Mouse (Mus musculus): ENCODE results near the gene Dvl1. TPM values are rescaled to one million over a fixed set of nuclear protein-coding genes. Genes with fewer than 3 reads are reported as not detected.

Dvl1 gene
- polyA plus RNA-seq, 1 experiment, result 38.5 TPM

DNA sequence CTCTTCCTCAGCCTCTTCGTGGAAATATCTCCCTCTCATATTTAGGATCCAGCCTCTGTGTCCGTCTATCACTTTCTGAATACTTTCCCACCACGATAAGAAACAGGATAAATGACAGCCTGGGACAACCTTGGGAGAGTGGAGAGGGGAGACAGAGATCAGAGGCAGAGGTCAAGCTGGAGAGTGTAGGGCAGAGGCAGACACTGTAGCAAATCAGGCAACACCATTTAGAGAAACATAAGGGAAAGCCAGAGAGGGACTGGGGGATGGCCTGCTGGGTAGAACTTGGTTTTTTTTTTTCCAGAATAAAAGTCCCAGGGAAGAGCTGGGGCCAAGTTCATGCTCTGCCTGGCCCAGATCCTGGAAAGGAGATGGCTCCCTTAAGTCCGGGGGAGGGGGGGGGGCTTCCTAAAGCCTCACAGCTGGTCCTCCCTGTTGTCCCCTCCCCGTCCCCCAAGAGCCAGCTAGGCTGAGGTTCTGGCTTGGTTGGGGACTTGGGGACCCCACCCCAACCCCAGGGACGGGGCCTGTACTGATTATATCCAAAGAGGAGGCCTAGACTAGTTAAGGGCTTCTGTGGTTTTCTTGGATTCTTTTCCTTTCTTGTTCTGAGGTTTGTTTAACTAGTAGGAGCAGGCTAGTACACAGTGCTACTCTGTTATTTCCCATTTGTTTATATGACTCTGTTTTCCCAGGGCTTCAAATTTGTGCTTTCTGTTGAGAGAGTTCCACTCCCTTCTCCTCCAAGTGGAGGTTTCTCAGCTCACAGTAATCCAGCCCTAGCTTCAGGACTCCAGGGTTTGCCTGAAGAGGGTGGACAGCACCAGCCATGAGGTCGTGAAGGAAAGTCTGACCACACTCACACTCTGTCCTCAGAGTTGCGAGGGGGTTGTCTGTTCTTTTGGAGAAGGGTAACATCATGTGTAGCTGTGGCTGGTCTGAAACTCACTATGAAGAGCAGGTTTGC lies 8.7 kb upstream of the Dvl1 start:
- TF ChIP-seq POLR2A (IDR thresholded peaks at IDR 0.05; ENCODE audit: low read depth, low read length) (peak; percentile 46), CTCF (IDR thresholded peaks at IDR 0.05; ENCODE audit: borderline replicate concordance, insufficient read depth, low read length) (no peak)
- Histone ChIP-seq H3K4me3 (ENCODE audit: insufficient read depth, low read length) (no peak overlapping the region), H3K4me1 (ENCODE audit: control insufficient read depth, insufficient read depth, low read length) (peaks cover 10% of the 10 kb centered on the region)

DNA sequence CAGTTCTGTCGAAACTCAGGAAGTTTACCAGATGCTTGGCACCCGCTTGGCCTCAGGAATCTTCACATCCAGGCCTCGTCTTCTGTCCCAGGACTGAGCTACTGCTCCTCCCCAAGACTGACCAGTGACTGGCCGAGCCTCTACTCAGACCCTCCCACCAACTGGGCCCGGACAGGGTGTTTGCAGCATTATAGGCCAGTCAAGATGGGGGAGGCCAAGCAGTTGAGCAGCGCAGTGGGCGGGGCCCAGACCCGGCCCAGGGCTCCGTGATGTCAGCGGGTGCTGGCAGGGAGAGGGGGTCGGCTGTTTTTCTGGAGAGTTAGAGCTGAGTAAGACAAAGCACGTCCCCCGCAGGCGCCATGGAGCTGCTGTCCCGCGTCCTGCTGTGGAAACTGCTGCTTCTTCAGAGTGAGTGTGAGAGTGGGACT lies 7.7 kb upstream of the Dvl1 start, which contains the start of gene Mxra8:
TSS of gene Mxra8 (plus strand) at position 198 of the 428 bp plus-strand sequence.
- peak within 1 kb of the TSS; percentile 100 for H3K27ac ChIP-seq (ENCODE audit: insufficient read depth, low read length)
- peaks cover 4% of the 10 kb centered on the region; the same call in 1 of the 2 replicates for H3K4me1 ChIP-seq (ENCODE audit: control insufficient read depth, insufficient read depth, low read length)
- TF ChIP-seq POLR2A (IDR thresholded peaks at IDR 0.05; ENCODE audit: low read depth, low read length) (peak; percentile 94), CTCF (IDR thresholded peaks at IDR 0.05; ENCODE audit: borderline replicate concordance, insufficient read depth, low read length) (no peak)
- peak within 1 kb of the TSS; percentile 81 for H3K4me3 ChIP-seq (ENCODE audit: insufficient read depth, low read length)

More for the DNA sequence above, 8.7 kb upstream of the Dvl1 start:
- H3K27ac ChIP-seq (ENCODE audit: insufficient read depth, low read length), result peak overlapping the region; percentile 100

DNA sequence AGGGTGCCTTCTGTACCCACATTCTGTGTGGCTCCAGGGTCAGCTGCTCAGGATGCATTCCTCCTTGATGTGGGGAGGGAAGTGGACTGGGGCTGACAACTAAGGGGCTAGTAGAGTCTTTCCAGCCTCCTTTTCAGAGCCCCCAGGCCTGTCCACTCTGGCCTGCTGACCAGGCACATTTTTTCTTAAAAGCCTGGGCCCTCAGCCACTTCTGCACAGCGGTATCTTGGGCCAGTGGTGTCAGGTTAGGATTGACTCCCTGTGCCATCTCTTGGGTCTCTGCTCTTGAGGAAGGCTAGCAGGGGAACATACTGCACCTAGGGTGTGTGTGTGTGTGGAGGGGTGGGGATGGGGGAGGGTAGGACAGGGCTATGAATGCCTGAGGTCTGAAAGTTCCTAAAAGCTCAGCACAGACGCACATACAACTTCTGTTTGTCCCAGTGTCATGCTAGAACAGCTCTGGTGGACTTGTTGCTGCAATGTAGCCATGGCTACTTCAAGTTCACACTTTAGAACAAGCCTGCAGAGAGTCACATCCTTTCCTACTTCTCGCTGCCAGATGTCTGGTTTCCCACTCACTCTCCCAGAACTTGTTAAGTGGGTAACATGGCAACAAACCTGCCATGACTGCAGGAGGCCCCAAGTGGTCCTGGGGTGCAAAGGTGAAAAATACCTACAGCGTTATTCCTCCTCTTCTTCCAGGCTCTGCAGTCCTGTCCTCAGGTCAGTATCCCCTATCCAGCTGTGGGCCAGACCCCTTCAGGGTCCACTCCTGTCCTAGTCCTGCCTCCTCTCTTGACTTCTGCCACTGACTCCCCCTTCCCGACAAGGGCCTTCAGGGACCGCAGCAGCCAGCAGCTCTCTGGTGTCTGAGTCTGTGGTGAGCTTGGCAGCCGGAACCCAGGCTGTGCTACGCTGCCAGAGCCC lies 6.9 kb upstream of the Dvl1 start:
- peak; percentile 5; the same call in 1 of the 2 replicates for TF ChIP-seq POLR2A (IDR thresholded peaks at IDR 0.05; ENCODE audit: low read depth, low read length)
- no peak for TF ChIP-seq CTCF (IDR thresholded peaks at IDR 0.05; ENCODE audit: borderline replicate concordance, insufficient read depth, low read length)
- Histone ChIP-seq H3K4me3 (ENCODE audit: insufficient read depth, low read length) (peak overlapping the region; percentile 81), H3K4me1 (ENCODE audit: control insufficient read depth, insufficient read depth, low read length) (peaks cover 4% of the 10 kb centered on the region; the same call in 1 of the 2 replicates), H3K27ac (ENCODE audit: insufficient read depth, low read length) (peak overlapping the region; percentile 97)

DNA sequence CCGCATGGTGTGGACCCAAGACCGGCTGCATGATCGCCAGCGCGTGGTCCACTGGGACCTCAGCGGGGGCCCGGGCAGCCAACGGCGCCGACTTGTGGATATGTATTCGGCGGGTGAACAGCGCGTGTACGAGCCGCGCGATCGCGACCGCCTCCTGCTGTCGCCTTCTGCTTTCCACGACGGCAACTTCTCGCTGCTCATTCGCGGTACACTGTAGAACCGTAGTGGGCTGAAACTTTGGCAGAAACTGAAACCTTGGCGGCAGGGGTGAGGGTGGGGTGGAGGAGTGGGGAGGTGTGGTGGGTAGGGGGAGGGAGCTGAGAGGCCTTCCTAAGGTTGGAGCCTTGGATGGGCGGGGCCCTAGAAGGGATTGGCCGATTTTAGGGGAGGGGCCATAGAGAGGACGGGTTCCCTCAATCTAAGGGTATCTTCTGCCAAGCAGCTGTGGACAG lies 6.2 kb upstream of the Dvl1 start:
- Histone ChIP-seq H3K4me3 (ENCODE audit: insufficient read depth, low read length) (peak overlapping the region; percentile 81), H3K27ac (ENCODE audit: insufficient read depth, low read length) (peak overlapping the region; percentile 97), H3K4me1 (ENCODE audit: control insufficient read depth, insufficient read depth, low read length) (peaks cover 4% of the 10 kb centered on the region; the same call in 1 of the 2 replicates)
- TF ChIP-seq CTCF (IDR thresholded peaks at IDR 0.05; ENCODE audit: borderline replicate concordance, insufficient read depth, low read length) (peak; percentile 61; the same call in 1 of the 2 replicates), POLR2A (IDR thresholded peaks at IDR 0.05; ENCODE audit: low read depth, low read length) (peak; percentile 75)

DNA sequence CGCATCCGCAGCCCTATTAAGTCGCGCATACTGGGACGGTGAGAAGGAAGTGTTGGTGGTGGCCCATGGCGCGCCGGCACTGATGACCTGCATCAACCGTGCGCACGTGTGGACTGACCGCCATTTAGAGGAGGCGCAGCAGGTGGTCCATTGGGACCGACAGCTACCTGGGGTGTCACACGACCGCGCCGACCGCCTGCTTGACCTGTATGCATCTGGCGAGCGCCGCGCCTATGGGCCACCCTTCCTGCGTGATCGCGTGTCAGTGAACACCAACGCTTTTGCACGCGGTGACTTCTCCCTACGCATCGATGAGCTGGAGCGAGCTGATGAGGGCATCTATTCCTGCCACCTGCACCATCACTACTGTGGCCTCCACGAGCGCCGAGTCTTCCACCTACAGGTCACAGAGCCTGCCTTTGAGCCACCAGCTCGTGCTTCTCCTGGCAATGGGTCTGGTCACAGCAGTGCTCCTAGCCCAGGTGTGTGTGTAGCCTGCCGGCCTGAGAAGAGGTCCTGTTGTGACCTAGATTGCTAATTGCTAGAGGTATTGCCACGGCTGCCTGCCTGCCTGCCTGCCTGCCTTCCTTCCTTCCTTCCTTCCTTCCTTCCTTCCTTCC lies 5.4 kb upstream of the Dvl1 start:
- TF ChIP-seq POLR2A (IDR thresholded peaks at IDR 0.05; ENCODE audit: low read depth, low read length) (no peak), CTCF (IDR thresholded peaks at IDR 0.05; ENCODE audit: borderline replicate concordance, insufficient read depth, low read length) (no peak)
- Histone ChIP-seq H3K27ac (ENCODE audit: insufficient read depth, low read length) (no peak overlapping the region), H3K4me3 (ENCODE audit: insufficient read depth, low read length) (peak overlapping the region; percentile 16; the same call in 1 of the 2 replicates), H3K4me1 (ENCODE audit: control insufficient read depth, insufficient read depth, low read length) (peaks cover 4% of the 10 kb centered on the region; the same call in 1 of the 2 replicates)

DNA sequence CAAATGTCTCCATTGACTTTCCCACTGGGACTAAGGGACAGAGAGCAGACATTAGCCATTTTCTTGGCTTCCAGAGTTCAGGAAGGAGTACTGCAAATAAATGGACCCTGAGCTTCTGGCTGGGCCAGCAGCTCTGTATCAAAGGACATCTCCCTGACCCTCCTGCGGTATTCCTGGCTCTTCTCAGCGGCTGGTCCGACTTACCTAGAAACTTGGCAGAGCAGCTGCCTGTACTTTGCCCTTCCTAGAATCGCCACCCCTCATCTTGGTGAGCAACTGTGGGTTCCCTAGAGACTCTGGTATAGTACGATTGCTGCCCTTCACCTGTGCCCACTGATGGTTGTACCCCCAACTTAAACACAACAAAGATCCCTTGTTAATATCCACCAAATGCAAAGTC lies 4.0 kb upstream of the Dvl1 start:
- Histone ChIP-seq H3K27ac (ENCODE audit: insufficient read depth, low read length) (no peak overlapping the region), H3K4me3 (ENCODE audit: insufficient read depth, low read length) (no peak overlapping the region), H3K4me1 (ENCODE audit: control insufficient read depth, insufficient read depth, low read length) (peaks cover 4% of the 10 kb centered on the region; the same call in 1 of the 2 replicates)
- TF ChIP-seq POLR2A (IDR thresholded peaks at IDR 0.05; ENCODE audit: low read depth, low read length), result no peak

DNA sequence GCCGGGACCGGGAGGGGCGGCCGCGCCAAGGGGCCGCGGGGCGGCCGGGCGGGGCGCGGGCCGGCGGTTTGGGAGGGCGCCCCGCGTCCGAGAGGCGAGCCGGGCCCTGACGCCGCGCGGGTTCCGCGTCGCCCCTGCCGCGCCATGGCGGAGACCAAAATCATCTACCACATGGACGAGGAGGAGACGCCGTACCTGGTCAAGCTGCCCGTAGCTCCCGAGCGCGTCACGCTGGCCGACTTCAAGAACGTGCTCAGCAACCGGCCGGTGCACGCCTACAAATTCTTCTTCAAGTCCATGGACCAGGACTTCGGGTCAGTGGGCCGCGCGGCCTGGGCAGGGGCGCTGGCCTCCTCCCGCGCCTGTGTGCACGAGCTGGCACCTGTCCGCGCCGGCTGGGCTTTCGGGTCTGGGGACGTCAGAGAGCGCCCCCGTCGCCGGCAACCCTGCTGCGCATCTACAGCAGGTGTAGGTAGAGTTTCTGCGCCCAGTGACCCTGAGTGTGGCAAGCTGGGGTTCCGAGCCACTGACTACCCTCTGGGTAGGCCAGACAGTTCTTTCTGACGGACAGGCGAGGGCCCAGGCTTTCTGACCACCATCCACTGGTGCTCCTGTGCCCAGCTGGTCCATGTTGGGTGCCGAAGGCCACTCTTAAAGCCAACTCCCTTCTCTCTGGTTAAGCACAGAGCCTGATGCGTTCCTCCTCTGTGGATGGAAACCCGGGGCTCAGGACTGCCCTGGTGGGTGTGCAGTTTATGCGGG lies 570 bp downstream of the Dvl1 start:
- Histone ChIP-seq H3K4me1 (ENCODE audit: control insufficient read depth, insufficient read depth, low read length) (peaks cover 6% of the 10 kb centered on the region; the same call in 1 of the 2 replicates), H3K4me3 (ENCODE audit: insufficient read depth, low read length) (peak overlapping the region; percentile 69), H3K27ac (ENCODE audit: insufficient read depth, low read length) (no peak overlapping the region)
- no peak for TF ChIP-seq POLR2A (IDR thresholded peaks at IDR 0.05; ENCODE audit: low read depth, low read length)

DNA sequence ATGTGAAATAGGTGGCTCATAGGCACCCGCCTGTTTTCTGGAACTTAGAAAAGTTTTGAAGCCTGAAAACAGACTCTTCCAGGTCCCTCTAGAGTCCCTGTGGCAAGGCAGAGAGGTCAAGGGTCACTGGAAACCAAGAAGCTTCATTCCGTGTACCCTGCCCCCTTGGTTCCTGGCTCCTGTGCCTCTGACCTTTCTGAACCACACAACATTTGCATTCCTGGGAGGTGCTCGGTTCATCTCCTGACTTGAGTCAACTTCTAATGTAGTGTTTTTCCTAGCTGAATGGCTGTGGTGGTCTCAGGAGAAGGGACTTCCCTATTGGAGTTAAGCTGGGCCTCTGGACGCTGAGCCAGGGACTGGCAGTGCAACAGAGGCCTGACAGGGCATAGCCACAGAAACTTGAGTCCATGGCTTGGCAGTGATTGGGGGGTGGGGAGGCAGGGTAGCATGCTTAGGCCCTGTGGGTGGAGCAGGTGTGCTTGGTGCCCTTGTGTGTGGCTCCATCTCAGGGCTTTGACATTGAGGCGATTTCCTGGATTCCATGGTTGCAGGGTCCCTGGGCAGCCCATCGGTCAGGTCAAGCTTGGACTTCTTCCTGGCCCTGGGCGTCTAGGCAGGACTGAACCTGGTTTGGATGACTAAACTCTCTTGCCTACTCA lies 1.4 kb downstream of the Dvl1 start:
- peaks cover 6% of the 10 kb centered on the region; the same call in 1 of the 2 replicates for H3K4me1 ChIP-seq (ENCODE audit: control insufficient read depth, insufficient read depth, low read length)
- TF ChIP-seq POLR2A (IDR thresholded peaks at IDR 0.05; ENCODE audit: low read depth, low read length), result no peak
- TF ChIP-seq CTCF (IDR thresholded peaks at IDR 0.05; ENCODE audit: borderline replicate concordance, insufficient read depth, low read length), result no peak
- H3K27ac ChIP-seq (ENCODE audit: insufficient read depth, low read length), result no peak overlapping the region
- H3K4me3 ChIP-seq (ENCODE audit: insufficient read depth, low read length), result peak overlapping the region; percentile 69
